Mouse (Mus musculus): ENCODE results near the gene Cldn3. TPM values are rescaled to one million over a fixed set of nuclear protein-coding genes. Genes with fewer than 3 reads are reported as not detected.

Cldn3 gene
- polyA plus RNA-seq, 1 experiment: 14.7 TPM

GRCm38 (mm10) chr5:134944179-134944578, 41.8 kb upstream of the Cldn3 start:
- Histone ChIP-seq H3K4me3 (ENCODE audit: control insufficient read depth, insufficient read depth, low read length) (no peak overlapping the region), H3K27ac (ENCODE audit: control insufficient read depth, insufficient read depth, low read length) (no peak overlapping the region), H3K36me3 (ENCODE audit: control insufficient read depth, insufficient read depth, low read length) (no peaks in the 10 kb centered on the region), H3K4me1 (replicated peaks; ENCODE audit: control insufficient read depth, insufficient read depth, low read length) (peaks cover 73% of the 10 kb centered on the region), H3K27me3 (ENCODE audit: control insufficient read depth, insufficient read depth, low read length) (no peaks in the 10 kb centered on the region)
- no peak for TF ChIP-seq CTCF (IDR thresholded peaks at IDR 0.05; ENCODE audit: borderline replicate concordance, control insufficient read depth, extremely low read depth, insufficient read depth, low read length, poor library complexity)
- TF ChIP-seq POLR2A (IDR thresholded peaks at IDR 0.05; ENCODE audit: control insufficient read depth, extremely low read depth, insufficient read depth, low read length, poor library complexity): no peak
- no peak for DNase-seq
- WGBS: 90% methylated on average over 5 of the region's 5 CpGs

- TF ChIP-seq CTCF (IDR thresholded peaks at IDR 0.05; ENCODE audit: borderline replicate concordance, control insufficient read depth, extremely low read depth, insufficient read depth, low read length, poor library complexity): no peak
- TF ChIP-seq POLR2A (IDR thresholded peaks at IDR 0.05; ENCODE audit: control insufficient read depth, extremely low read depth, insufficient read depth, low read length, poor library complexity): no peak
- no peak for DNase-seq
- 85% methylated on average over 19 of the region's 19 CpGs for WGBS
- no peaks in the 10 kb centered on the region for H3K27me3 ChIP-seq (ENCODE audit: control insufficient read depth, insufficient read depth, low read length)
- H3K36me3 ChIP-seq (ENCODE audit: control insufficient read depth, insufficient read depth, low read length): no peaks in the 10 kb centered on the region
- H3K4me3 ChIP-seq (ENCODE audit: control insufficient read depth, insufficient read depth, low read length): peak overlapping the region; percentile 40
- H3K4me1 ChIP-seq (replicated peaks; ENCODE audit: control insufficient read depth, insufficient read depth, low read length): peaks cover 72% of the 10 kb centered on the region
- no peak overlapping the region for H3K27ac ChIP-seq (ENCODE audit: control insufficient read depth, insufficient read depth, low read length)
These were observed 40.6 kb upstream of the Cldn3 start for GRCm38 (mm10) chr5:134945266-134945959.

- Histone ChIP-seq H3K27me3 (ENCODE audit: control insufficient read depth, insufficient read depth, low read length) (no peaks in the 10 kb centered on the region), H3K4me1 (replicated peaks; ENCODE audit: control insufficient read depth, insufficient read depth, low read length) (peaks cover 69% of the 10 kb centered on the region), H3K36me3 (ENCODE audit: control insufficient read depth, insufficient read depth, low read length) (no peaks in the 10 kb centered on the region), H3K4me3 (ENCODE audit: control insufficient read depth, insufficient read depth, low read length) (peak overlapping the region; percentile 40), H3K27ac (ENCODE audit: control insufficient read depth, insufficient read depth, low read length) (peak overlapping the region; percentile 82)
- no peak for DNase-seq
- 78% methylated on average over 43 of the region's 43 CpGs for WGBS
- TF ChIP-seq POLR2A (IDR thresholded peaks at IDR 0.05; ENCODE audit: control insufficient read depth, extremely low read depth, insufficient read depth, low read length, poor library complexity): no peak
These were observed 39.8 kb upstream of the Cldn3 start for GRCm38 (mm10) chr5:134946063-134946856.

- peak; percentile 77 for DNase-seq
These were observed 39.2 kb upstream of the Cldn3 start, which contains the start of gene Cldn4 for GRCm38 (mm10) chr5:134946857-134947255. Gene Cldn4, minus strand, starts transcription at chr5:134946934.

GRCm38 (mm10) chr5:134947420-134948084, 38.5 kb upstream of the Cldn3 start:
- Histone ChIP-seq H3K4me3 (ENCODE audit: control insufficient read depth, insufficient read depth, low read length) (no peak overlapping the region), H3K36me3 (ENCODE audit: control insufficient read depth, insufficient read depth, low read length) (no peaks in the 10 kb centered on the region), H3K4me1 (replicated peaks; ENCODE audit: control insufficient read depth, insufficient read depth, low read length) (peaks cover 68% of the 10 kb centered on the region), H3K27ac (ENCODE audit: control insufficient read depth, insufficient read depth, low read length) (peak overlapping the region; percentile 37; the same call in 1 of the 2 replicates), H3K27me3 (ENCODE audit: control insufficient read depth, insufficient read depth, low read length) (no peaks in the 10 kb centered on the region)
- TF ChIP-seq CTCF (IDR thresholded peaks at IDR 0.05; ENCODE audit: borderline replicate concordance, control insufficient read depth, extremely low read depth, insufficient read depth, low read length, poor library complexity) (no peak), POLR2A (IDR thresholded peaks at IDR 0.05; ENCODE audit: control insufficient read depth, extremely low read depth, insufficient read depth, low read length, poor library complexity) (no peak)
- 45% methylated on average over 5 of the region's 5 CpGs for WGBS
- DNase-seq: no peak

More at GRCm38 (mm10) chr5:134946857-134947255, 39.2 kb upstream of the Cldn3 start, which contains the start of gene Cldn4:
- H3K4me3 ChIP-seq (ENCODE audit: control insufficient read depth, insufficient read depth, low read length): peak within 1 kb of the TSS; percentile 40
- H3K36me3 ChIP-seq (ENCODE audit: control insufficient read depth, insufficient read depth, low read length): no peaks in the 10 kb centered on the region
- 21% methylated on average over 11 of the region's 11 CpGs for WGBS
- no peaks in the 10 kb centered on the region for H3K27me3 ChIP-seq (ENCODE audit: control insufficient read depth, insufficient read depth, low read length)
- TF ChIP-seq POLR2A (IDR thresholded peaks at IDR 0.05; ENCODE audit: control insufficient read depth, extremely low read depth, insufficient read depth, low read length, poor library complexity) (no peak; the same call in 1 of the 2 replicates), CTCF (IDR thresholded peaks at IDR 0.05; ENCODE audit: borderline replicate concordance, control insufficient read depth, extremely low read depth, insufficient read depth, low read length, poor library complexity) (no peak)
- peaks cover 69% of the 10 kb centered on the region for H3K4me1 ChIP-seq (replicated peaks; ENCODE audit: control insufficient read depth, insufficient read depth, low read length)
- H3K27ac ChIP-seq (ENCODE audit: control insufficient read depth, insufficient read depth, low read length): peak within 1 kb of the TSS; percentile 82

- no peaks in the 10 kb centered on the region for H3K36me3 ChIP-seq (ENCODE audit: control insufficient read depth, insufficient read depth, low read length)
- H3K27me3 ChIP-seq (ENCODE audit: control insufficient read depth, insufficient read depth, low read length): no peaks in the 10 kb centered on the region
- 73% methylated on average over 4 of the region's 4 CpGs for WGBS
- TF ChIP-seq POLR2A (IDR thresholded peaks at IDR 0.05; ENCODE audit: control insufficient read depth, extremely low read depth, insufficient read depth, low read length, poor library complexity): no peak
- TF ChIP-seq CTCF (IDR thresholded peaks at IDR 0.05; ENCODE audit: borderline replicate concordance, control insufficient read depth, extremely low read depth, insufficient read depth, low read length, poor library complexity): no peak
- no peak for DNase-seq
- no peak overlapping the region for H3K4me3 ChIP-seq (ENCODE audit: control insufficient read depth, insufficient read depth, low read length)
- H3K4me1 ChIP-seq (replicated peaks; ENCODE audit: control insufficient read depth, insufficient read depth, low read length): peaks cover 66% of the 10 kb centered on the region
- peak overlapping the region; percentile 27; the same call in 1 of the 2 replicates for H3K27ac ChIP-seq (ENCODE audit: control insufficient read depth, insufficient read depth, low read length)
These were observed 38.0 kb upstream of the Cldn3 start for GRCm38 (mm10) chr5:134948085-134948439.

Data from thymus, adult 2 months (tissue).